In the genomic region with DNA sequence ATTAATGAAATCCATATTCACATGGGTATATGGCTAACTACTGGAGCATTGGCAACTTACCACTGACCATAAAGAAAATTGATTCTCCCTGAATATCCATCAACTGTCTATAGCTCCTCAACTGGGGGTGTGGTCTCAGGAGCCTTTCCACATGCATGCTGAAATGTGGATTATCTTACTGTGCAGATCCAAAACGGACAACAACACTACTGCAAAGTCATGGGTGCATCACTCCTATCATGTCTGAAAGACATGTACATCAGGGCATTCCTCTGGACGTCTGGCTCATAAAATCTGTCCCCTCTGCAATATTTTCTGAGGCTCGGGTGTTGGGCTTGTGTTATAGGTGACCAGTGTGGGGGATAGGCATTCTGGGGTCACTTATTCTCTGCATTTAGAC, we compare ENCODE assay signal across 20 mouse cellular contexts.
"Had no signal": no experiment of that assay in that cellular context is flagged by ENCODE, and none has a peak within 500 bp of the region (broad histone marks: within the 10 kb centered on the region; RNA-seq: fewer than 3 reads in every experiment).

No protein-coding gene starts in this region.

- ATAC-seq: intestine, embryonic 15.5 days; midbrain, embryonic 15.5 days had no signal

- H3K27me3 ChIP-seq: intestine, embryonic 15.5 days; lung, embryonic 15.5 days; midbrain, embryonic 12.5 days; midbrain, embryonic 15.5 days; neural tube, embryonic 12.5 days; neural tube, embryonic 15.5 days; stomach, embryonic 15.5 days had no signal

- H3K4me1 ChIP-seq: intestine, embryonic 15.5 days; lung, embryonic 15.5 days; midbrain, embryonic 12.5 days; midbrain, embryonic 15.5 days; neural tube, embryonic 12.5 days; neural tube, embryonic 15.5 days; stomach, embryonic 15.5 days had no signal

- H3K9ac ChIP-seq: intestine, embryonic 15.5 days; lung, embryonic 15.5 days; midbrain, embryonic 12.5 days; midbrain, embryonic 15.5 days; neural tube, embryonic 12.5 days; neural tube, embryonic 15.5 days; stomach, embryonic 15.5 days had no signal

- H3K4me2 ChIP-seq: intestine, embryonic 15.5 days; lung, embryonic 15.5 days; midbrain, embryonic 12.5 days; midbrain, embryonic 15.5 days; neural tube, embryonic 12.5 days; neural tube, embryonic 15.5 days; stomach, embryonic 15.5 days had no signal

- H3K27ac ChIP-seq: intestine, embryonic 15.5 days; layer of hippocampus, adult 2 months; lung, embryonic 15.5 days; midbrain, embryonic 12.5 days; midbrain, embryonic 15.5 days; neural tube, embryonic 12.5 days; neural tube, embryonic 15.5 days; stomach, embryonic 15.5 days had no signal

- H3K4me3 ChIP-seq: intestine, embryonic 15.5 days; layer of hippocampus, adult 2 months; lung, embryonic 15.5 days; midbrain, embryonic 12.5 days; midbrain, embryonic 15.5 days; neural tube, embryonic 12.5 days; neural tube, embryonic 15.5 days; stomach, embryonic 15.5 days had no signal

- H3K9me3 ChIP-seq: intestine, embryonic 15.5 days; lung, embryonic 15.5 days; midbrain, embryonic 12.5 days; midbrain, embryonic 15.5 days; neural tube, embryonic 12.5 days; neural tube, embryonic 15.5 days; stomach, embryonic 15.5 days had no signal

- DNase-seq: kidney, adult 11 months; kidney, adult 8-10 months; kidney, postnatal 25 days; layer of hippocampus, adult 9-11 months; lung, adult 18-20 months; lung, postnatal 10 days; lung, postnatal 4 days; right cerebral cortex, adult 18-20 months; right cerebral cortex, postnatal 14 days; right cerebral cortex, postnatal 4 days; spleen, adult 18-20 months; thymus, postnatal 25 days had no signal

- H3K36me3 ChIP-seq: intestine, embryonic 15.5 days; midbrain, embryonic 12.5 days; midbrain, embryonic 15.5 days; neural tube, embryonic 12.5 days; neural tube, embryonic 15.5 days; stomach, embryonic 15.5 days had no signal
